Mouse (Mus musculus): ENCODE measurements around the gene Olfr487. TPM values are rescaled to one million over a fixed set of nuclear protein-coding genes. Genes with fewer than 3 reads are reported as not detected.

The Olfr487 gene
- polyA plus RNA-seq (2017; shearing (Covaris generic)) = not detected

DNA sequence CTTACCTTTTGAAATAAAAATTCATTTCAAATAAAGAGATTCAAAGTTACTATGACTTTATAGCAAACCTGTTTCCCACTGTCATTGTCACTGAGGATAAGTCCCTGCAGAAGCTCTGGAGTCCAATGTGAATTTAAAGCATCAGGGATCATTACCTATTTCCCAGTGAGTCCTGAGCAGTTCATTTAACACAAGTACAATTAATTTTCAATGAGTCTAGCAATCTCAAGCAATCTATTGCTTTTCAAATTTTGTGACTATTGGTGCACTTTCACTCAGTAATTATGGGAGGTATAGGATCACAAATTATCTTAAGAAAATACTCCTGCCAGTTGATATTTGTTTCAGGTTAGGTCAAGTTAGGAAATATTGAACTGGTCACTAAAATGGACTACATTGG is at the start of gene Olfr487:
Olfr487 (minus strand) TSS at position 101 of the 400 bp plus-strand sequence.

DNA sequence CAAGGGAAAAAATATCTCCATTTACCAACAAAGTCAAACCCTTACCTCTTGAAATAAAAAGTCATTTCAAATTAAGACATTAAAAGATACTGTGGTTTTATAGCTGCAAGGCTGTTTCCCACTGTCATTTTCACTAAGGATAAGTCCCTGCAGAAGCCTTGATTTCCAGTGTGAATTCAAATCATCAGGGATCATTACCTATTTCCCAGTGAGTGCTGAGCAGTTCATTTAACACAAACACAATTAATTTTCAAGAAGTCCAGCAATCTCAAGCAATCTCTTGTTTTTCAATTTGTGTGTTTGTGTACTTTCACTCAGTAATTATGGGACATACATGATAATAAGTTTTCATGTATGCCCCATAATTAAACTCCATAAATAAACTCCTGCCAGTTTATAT is 43.8 kb upstream of the Olfr487 start, which contains the start of gene Olfr488:
Olfr488 (minus strand) TSS at position 101 of the 400 bp plus-strand sequence.

DNA sequence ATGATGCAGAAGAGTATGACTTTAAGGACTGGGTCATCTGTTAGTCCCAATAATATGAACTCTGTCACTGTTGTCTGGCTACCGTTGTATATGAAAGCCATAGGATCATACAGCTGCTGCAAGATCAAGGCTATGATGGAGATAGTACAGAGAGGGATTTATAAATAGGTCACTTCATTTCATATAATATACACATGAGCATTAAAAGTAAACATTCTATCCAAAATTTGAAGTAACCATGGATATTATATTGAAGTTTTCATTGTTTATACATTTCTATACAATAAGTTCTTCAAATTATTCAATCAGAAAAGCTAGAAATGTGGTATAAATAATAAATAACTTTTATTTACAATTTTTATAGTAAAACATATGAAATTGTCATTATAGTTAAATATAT is 41.8 kb downstream of the Olfr487 start, which contains the start of gene Olfr486:
Olfr486 (minus strand) TSS at position 101 of the 400 bp plus-strand sequence.

DNA sequence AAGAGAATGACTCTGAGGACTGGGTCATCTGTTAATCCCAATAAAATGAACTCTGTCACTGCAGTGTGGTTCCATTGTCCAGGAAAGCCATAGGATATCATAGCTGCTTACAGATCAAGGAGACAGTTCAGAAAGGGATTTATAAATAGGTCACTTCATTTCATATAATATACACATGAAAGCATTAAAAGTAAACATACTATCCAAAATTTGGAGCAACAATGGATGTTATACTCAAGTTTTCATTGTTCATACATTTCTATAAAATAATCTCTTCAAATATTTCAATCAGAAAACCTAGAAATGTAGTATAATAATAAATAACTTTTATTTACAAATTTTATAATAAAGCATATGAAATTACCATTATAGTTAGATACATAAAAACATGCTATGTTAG is 54.7 kb downstream of the Olfr487 start, which contains the start of gene Olfr485:
Olfr485 (minus strand) TSS at position 101 of the 400 bp plus-strand sequence.

Other genes with a start within 250 kb of the Olfr487 start
- gene Olfr476, start 249.8 kb downstream of the Olfr487 start, polyA plus RNA-seq (2017; shearing (Covaris generic)) = not detected
- not detected for gene Olfr477, start 227.9 kb downstream of the Olfr487 start, polyA plus RNA-seq (2017; shearing (Covaris generic))
- gene Olfr478, start 180.6 kb downstream of the Olfr487 start, polyA plus RNA-seq (2017; shearing (Covaris generic)) = not detected
- gene Olfr479, start 163.9 kb downstream of the Olfr487 start, polyA plus RNA-seq (2017; shearing (Covaris generic)) = not detected
- not detected for gene Olfr480, start 147.3 kb downstream of the Olfr487 start, polyA plus RNA-seq (2017; shearing (Covaris generic))
- gene Olfr481, start 134.8 kb downstream of the Olfr487 start, polyA plus RNA-seq (2017; shearing (Covaris generic)) = 0.09 TPM
- gene Olfr482, start 117.0 kb downstream of the Olfr487 start, polyA plus RNA-seq (2017; shearing (Covaris generic)) = not detected
- not detected for gene Olfr483, start 113.8 kb downstream of the Olfr487 start, polyA plus RNA-seq (2017; shearing (Covaris generic))
- gene Olfr484, start 87.2 kb downstream of the Olfr487 start, polyA plus RNA-seq (2017; shearing (Covaris generic)) = 0.07 TPM
- not detected for gene Olfr485, start 54.8 kb downstream of the Olfr487 start, polyA plus RNA-seq (2017; shearing (Covaris generic))
- not detected for gene Olfr486, start 41.9 kb downstream of the Olfr487 start, polyA plus RNA-seq (2017; shearing (Covaris generic))
- gene Olfr488, start 43.7 kb upstream of the Olfr487 start, polyA plus RNA-seq (2017; shearing (Covaris generic)) = not detected
- gene Olfr490, start 74.3 kb upstream of the Olfr487 start, polyA plus RNA-seq (2017; shearing (Covaris generic)) = not detected
- not detected for gene Olfr491, start 98.8 kb upstream of the Olfr487 start, polyA plus RNA-seq (2017; shearing (Covaris generic))
- gene Olfr492, start 109.0 kb upstream of the Olfr487 start, polyA plus RNA-seq (2017; shearing (Covaris generic)) = not detected
- not detected for gene Olfr493, start 132.3 kb upstream of the Olfr487 start, polyA plus RNA-seq (2017; shearing (Covaris generic))
- gene Olfr494, start 150.7 kb upstream of the Olfr487 start, polyA plus RNA-seq (2017; shearing (Covaris generic)) = not detected
- gene Olfr495, start 178.5 kb upstream of the Olfr487 start, polyA plus RNA-seq (2017; shearing (Covaris generic)) = not detected
- gene Olfr497, start 205.8 kb upstream of the Olfr487 start, polyA plus RNA-seq (2017; shearing (Covaris generic)) = not detected

Measured in effector memory CD4-positive, alpha-beta T cell, adult 5 months (primary cell).